Mouse (Mus musculus): ENCODE measurements at regions not wholly inside any gene's neighbourhood (a gene's known extent, or its start where the extent isn't known, plus 50 kb on each side); places are given as distances from the start of the nearest gene placed in this dataset.

GRCm38 (mm10) chr13:59889468-59890117 is 66.6 kb upstream of the Tut7 start:
- TF ChIP-seq GATA1 (IDR thresholded peaks at IDR 0.05; ENCODE audit: borderline replicate concordance, low read length) (no peak), FLI1 (IDR thresholded peaks at IDR 0.05; ENCODE audit: low read length) (no peak)
